Mouse (Mus musculus) intestine, embryonic 16.5 days (tissue): ENCODE results near the gene Tlcd2. TPM values are rescaled to one million over a fixed set of nuclear protein-coding genes. Genes with fewer than 3 reads are reported as not detected.

Experiments used
- ATAC-seq: fragments of 200-750 bp; cut with Nextera tagmentation; 2 replicates; pipeline ENCODE4 v1.8.0; 2017; ENCODE audit warnings: moderate TSS enrichment, moderate library complexity
- H3K27ac ChIP-seq: fragments of 300-500 bp; sonication (generic); 2 replicates; pipeline ENCODE4 v1.5.1; 2014; ENCODE audit warnings: mild to moderate bottlenecking, low read length
- H3K27me3 ChIP-seq: fragments of 300-500 bp; sonication (generic); replicated peaks from 2 replicates; pipeline ENCODE4 v1.6.1; 2014; ENCODE audit warnings: low read length, control low read depth, mixed read lengths; ENCODE audit not compliant: control insufficient read depth, insufficient read depth
- H3K36me3 ChIP-seq: fragments of 300-500 bp; sonication (generic); 2 replicates; pipeline ENCODE4 v1.6.1; 2014; ENCODE audit warnings: low read length, control low read depth; ENCODE audit not compliant: control insufficient read depth, insufficient read depth
- H3K4me1 ChIP-seq: fragments of 300-500 bp; sonication (generic); 2 replicates; pipeline ENCODE4 v1.6.1; 2014; ENCODE audit warnings: low read length, control low read depth, mixed read lengths; ENCODE audit not compliant: control insufficient read depth, insufficient read depth
- H3K4me2 ChIP-seq: fragments of 300-500 bp; sonication (generic); 2 replicates; pipeline ENCODE4 v1.6.1; 2014; ENCODE audit warnings: low read depth, low read length, control low read depth
- H3K4me3 ChIP-seq: fragments of 300-500 bp; sonication (generic); 2 replicates; pipeline ENCODE4 v1.5.1; 2014; ENCODE audit warnings: mild to moderate bottlenecking, low read length
- H3K9ac ChIP-seq: fragments of 300-500 bp; sonication (generic); 2 replicates; pipeline ENCODE4 v1.6.1; 2014; ENCODE audit warnings: low read depth, low read length
- H3K9me3 ChIP-seq: fragments of 300-500 bp; sonication (generic); 2 replicates; pipeline ENCODE4 v1.6.1; 2016; ENCODE audit warnings: low read length, control low read depth; ENCODE audit not compliant: control insufficient read depth
- WGBS: fragments of 180-500 bp; shearing (Covaris S2); extraction: QIAGEN DNeasy Blood & Tissue Kit; methylation state at CpG from one replicate; pipeline ENCODE4 v1.1.7; 2014; 5-methylcytosine and 5-hydroxymethylcytosine counted together
- polyA plus RNA-seq: library from polyadenylated mRNA; unstranded; fragments of >200 nt; fragmentation: Nextera tagmentation; extraction: Ambion mirVana; gene quantifications from 2 replicates; pipeline ENCODE4 v1.2.1, GENCODE M21; 2015

Tlcd2 gene
- polyA plus RNA-seq, 1 experiment from 2014 or later: 19.6 TPM

- peak overlapping the region; percentile 75 for H3K9ac ChIP-seq
- ATAC-seq: peak; percentile 81
- WGBS: 16% methylated on average over 19 of the region's 19 CpGs
- H3K27ac ChIP-seq: 0 out of 2 replicates have a peak overlapping the region, but pooled peaks have one; percentile 16
- peaks cover 23% of the 10 kb centered on the region for H3K4me1 ChIP-seq
- H3K4me3 ChIP-seq: peak overlapping the region; percentile 56
- peak overlapping the region; percentile 89 for H3K4me2 ChIP-seq
- H3K9me3 ChIP-seq: no peaks in the 10 kb centered on the region
- no peaks in the 10 kb centered on the region for H3K27me3 ChIP-seq
- peaks cover 3% of the 10 kb centered on the region; the same call in 1 of the 2 replicates for H3K36me3 ChIP-seq
Observed at GRCm38 (mm10) chr11:75467512-75468215, 6.1 kb downstream of the Tlcd2 start.

DNA sequence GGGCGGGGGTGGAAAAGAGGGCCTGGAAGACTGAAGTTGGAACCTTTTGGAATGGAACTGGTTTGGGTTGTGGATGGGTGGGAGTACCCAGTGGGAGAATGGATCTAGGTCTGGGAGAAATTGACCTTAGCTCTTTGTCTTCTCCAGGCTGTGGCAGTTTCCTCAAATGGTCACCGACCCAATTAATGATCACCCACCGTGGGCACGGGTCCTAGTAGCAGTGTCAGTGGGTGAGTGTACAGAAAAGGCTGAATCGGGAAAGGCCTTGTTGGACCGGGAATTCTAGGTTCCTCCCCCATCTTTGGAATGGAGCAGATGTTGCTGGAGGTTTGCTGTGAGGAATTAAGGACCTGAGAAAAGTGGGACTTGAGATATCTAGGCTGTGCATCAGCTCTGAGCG is 6.9 kb downstream of the Tlcd2 start:
- Histone ChIP-seq H3K4me2 (peak overlapping the region; percentile 89), H3K9ac (peak overlapping the region; percentile 75), H3K27ac (no peak overlapping the region), H3K36me3 (peaks cover 3% of the 10 kb centered on the region; the same call in 1 of the 2 replicates), H3K4me1 (peaks cover 16% of the 10 kb centered on the region), H3K4me3 (peak overlapping the region; percentile 56), H3K27me3 (no peaks in the 10 kb centered on the region), H3K9me3 (no peaks in the 10 kb centered on the region)
- 62% methylated on average over 7 of the region's 7 CpGs for WGBS
- no peak for ATAC-seq

- Histone ChIP-seq H3K9me3 (no peaks in the 10 kb centered on the region), H3K4me1 (peaks cover 12% of the 10 kb centered on the region), H3K27ac (no peak overlapping the region), H3K27me3 (no peaks in the 10 kb centered on the region), H3K4me3 (no peak overlapping the region), H3K4me2 (no peak overlapping the region), H3K9ac (no peak overlapping the region), H3K36me3 (peaks cover 3% of the 10 kb centered on the region; the same call in 1 of the 2 replicates)
- WGBS: 90% methylated on average over 4 of the region's 4 CpGs
- ATAC-seq: no peak; the same call in 1 of the 2 replicates
Observed at GRCm38 (mm10) chr11:75469261-75469660, 7.7 kb downstream of the Tlcd2 start.

DNA sequence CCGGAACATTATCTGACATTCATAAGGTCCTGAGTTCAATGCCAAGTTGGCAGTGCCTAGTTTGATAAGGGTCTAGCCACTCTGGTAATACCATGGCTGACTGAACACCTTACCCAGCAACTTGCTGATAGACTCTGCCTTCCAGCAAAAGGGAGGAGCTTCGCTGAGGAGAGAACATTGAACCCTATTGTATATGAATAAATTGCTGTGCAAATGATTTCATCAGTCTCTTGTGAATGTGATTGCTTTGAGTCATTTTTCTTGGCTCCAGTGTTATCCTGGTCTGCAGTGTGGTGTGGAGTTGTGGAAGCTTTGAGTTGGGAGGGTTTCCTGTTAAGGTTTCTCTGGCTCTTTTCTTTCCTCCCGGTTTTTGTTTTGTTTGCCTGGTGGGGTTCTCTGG is 9.2 kb downstream of the Tlcd2 start:
- Histone ChIP-seq H3K27me3 (no peaks in the 10 kb centered on the region), H3K4me1 (peaks cover 12% of the 10 kb centered on the region), H3K9ac (no peak overlapping the region), H3K27ac (0 out of 2 replicates have a peak overlapping the region, but pooled peaks have one; percentile 14), H3K4me2 (no peak overlapping the region), H3K4me3 (no peak overlapping the region), H3K36me3 (no peaks in the 10 kb centered on the region), H3K9me3 (no peaks in the 10 kb centered on the region)
- WGBS: 66% methylated on average over 3 of the region's 3 CpGs
- peak; percentile 41; the same call in 1 of the 2 replicates for ATAC-seq

- Histone ChIP-seq H3K27ac (no peak overlapping the region), H3K4me2 (no peak overlapping the region), H3K4me1 (peaks cover 9% of the 10 kb centered on the region), H3K9me3 (no peaks in the 10 kb centered on the region), H3K4me3 (no peak overlapping the region), H3K36me3 (no peaks in the 10 kb centered on the region), H3K9ac (no peak overlapping the region), H3K27me3 (no peaks in the 10 kb centered on the region)
- ATAC-seq: no peak
- 77% methylated on average over 11 of the region's 11 CpGs for WGBS
Observed at GRCm38 (mm10) chr11:75472469-75473081, 11.1 kb downstream of the Tlcd2 start.

DNA sequence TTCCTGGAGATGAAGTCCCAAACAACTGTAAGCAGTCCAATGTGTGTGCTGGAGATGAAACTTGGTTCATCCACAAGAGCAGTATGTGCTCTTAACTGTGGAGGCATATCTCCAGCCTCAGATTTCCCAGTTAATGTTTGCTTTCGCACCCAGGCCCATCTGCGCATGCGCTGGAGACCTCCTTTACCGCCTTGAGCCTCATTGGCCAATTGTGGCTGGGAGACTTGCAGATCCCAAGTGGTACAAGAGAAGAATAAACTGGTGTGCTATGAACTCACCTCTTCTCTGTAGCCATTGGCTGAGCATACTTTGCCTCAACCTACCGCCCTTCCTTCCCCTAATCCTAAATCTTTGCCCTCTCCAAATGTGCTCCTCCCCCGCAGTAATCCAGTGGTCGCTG is 11.9 kb downstream of the Tlcd2 start:
- Histone ChIP-seq H3K4me1 (peaks cover 3% of the 10 kb centered on the region; the same call in 1 of the 2 replicates), H3K27ac (no peak overlapping the region), H3K36me3 (no peaks in the 10 kb centered on the region), H3K9ac (no peak overlapping the region), H3K27me3 (no peaks in the 10 kb centered on the region), H3K9me3 (no peaks in the 10 kb centered on the region), H3K4me2 (no peak overlapping the region), H3K4me3 (no peak overlapping the region)
- WGBS: 65% methylated on average over 7 of the region's 7 CpGs
- no peak for ATAC-seq

GRCm38 (mm10) chr11:75486192-75486591 is 24.7 kb downstream of the Tlcd2 start:
- Histone ChIP-seq H3K27ac (no peak overlapping the region), H3K27me3 (no peaks in the 10 kb centered on the region), H3K4me1 (peaks cover 6% of the 10 kb centered on the region), H3K4me2 (no peak overlapping the region), H3K9me3 (no peaks in the 10 kb centered on the region), H3K36me3 (peaks cover 12% of the 10 kb centered on the region), H3K9ac (no peak overlapping the region), H3K4me3 (no peak overlapping the region)
- ATAC-seq: peak; percentile 47
- WGBS: 26% methylated on average over 3 of the region's 3 CpGs

DNA sequence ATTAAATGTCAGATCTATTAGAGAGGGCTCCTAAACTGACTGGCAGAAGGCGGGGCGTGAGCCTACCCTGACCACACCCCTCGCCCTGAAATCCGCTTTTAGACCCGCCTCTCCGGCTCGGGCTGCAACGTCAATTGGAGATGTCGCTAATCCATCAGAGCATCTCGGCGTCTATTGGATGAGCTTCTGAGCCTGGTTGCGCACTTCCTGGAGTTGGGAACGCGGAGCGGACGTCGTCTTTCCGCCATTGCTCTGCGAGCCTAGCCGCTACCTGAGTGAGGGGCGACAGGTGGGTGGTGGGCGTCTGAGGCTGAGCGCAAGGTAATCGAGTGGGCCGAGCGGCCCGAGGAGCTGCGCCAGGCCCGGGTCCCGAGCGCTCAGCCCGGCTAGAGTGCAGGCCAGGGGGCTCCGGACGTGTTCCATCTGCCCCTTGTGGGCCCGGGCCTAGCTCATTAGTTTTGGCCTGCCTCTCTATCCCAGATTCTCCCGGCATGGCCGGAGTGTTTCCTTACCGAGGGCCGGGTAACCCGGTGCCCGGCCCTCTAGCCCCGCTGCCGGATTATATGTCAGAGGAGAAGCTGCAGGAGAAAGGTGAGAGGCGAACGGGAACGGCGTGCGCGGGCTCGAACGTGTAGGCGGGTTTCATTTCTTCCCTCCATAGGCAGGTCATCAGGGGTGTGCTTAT is 25.2 kb downstream of the Tlcd2 start, which contains the start of gene Prpf8:
Gene Prpf8 (plus strand): TSS at position 216 of the 685 bp plus-strand sequence.
- peak; percentile 100 for ATAC-seq
- H3K36me3 ChIP-seq: peaks cover 16% of the 10 kb centered on the region
- H3K27ac ChIP-seq: peak within 1 kb of the TSS; percentile 62; the same call in 1 of the 2 replicates
- peaks cover 6% of the 10 kb centered on the region for H3K4me1 ChIP-seq
- WGBS: under 1% methylated on average over 52 of the region's 52 CpGs
- no peaks in the 10 kb centered on the region for H3K27me3 ChIP-seq
- H3K4me2 ChIP-seq: peak within 1 kb of the TSS; percentile 91
- H3K4me3 ChIP-seq: peak within 1 kb of the TSS; percentile 75
- H3K9ac ChIP-seq: peak within 1 kb of the TSS; percentile 96
- no peaks in the 10 kb centered on the region for H3K9me3 ChIP-seq

DNA sequence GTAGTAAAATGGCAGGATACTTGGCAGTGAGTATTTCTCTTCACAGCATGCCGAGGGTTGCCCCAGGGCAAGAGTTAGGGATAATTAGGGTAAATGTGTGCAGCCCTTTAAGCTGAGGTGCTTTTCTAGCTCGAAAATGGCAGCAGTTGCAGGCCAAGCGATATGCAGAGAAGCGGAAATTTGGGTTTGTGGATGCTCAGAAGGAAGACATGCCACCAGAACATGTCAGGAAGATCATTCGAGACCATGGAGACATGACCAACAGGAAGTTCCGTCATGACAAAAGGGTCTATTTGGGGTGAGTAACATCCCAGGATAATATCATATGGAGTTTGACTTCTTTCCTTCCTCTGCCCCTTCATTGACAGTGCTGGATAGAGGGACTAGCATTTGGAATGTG is 26.0 kb downstream of the Tlcd2 start:
- H3K36me3 ChIP-seq: peaks cover 24% of the 10 kb centered on the region
- ATAC-seq: no peak
- peaks cover 6% of the 10 kb centered on the region for H3K4me1 ChIP-seq
- WGBS: 35% methylated on average over 6 of the region's 6 CpGs
- H3K4me3 ChIP-seq: peak overlapping the region; percentile 75
- no peaks in the 10 kb centered on the region for H3K27me3 ChIP-seq
- no peaks in the 10 kb centered on the region for H3K9me3 ChIP-seq
- peak overlapping the region; percentile 96 for H3K9ac ChIP-seq
- no peak overlapping the region for H3K27ac ChIP-seq
- peak overlapping the region; percentile 91 for H3K4me2 ChIP-seq
